Mouse (Mus musculus) ES-E14 (cell line): ENCODE measurements around the gene Avpr2. TPM values are rescaled to one million over a fixed set of nuclear protein-coding genes. Genes with fewer than 3 reads are reported as not detected.

Source experiments
- DNase-seq: peaks from one replicate; pipeline ENCODE4 v3.0.0-alpha.2; 2013; ENCODE audit warnings: low read depth, low spot score
- H3K27ac ChIP-seq: 2 replicates; pipeline ENCODE4 v1.5.1; 2012; ENCODE audit warnings: low read depth, mild to moderate bottlenecking, low read length, moderate library complexity, mixed read lengths; ENCODE audit not compliant: poor library complexity, insufficient read depth, severe bottlenecking
- H3K36me3 ChIP-seq: 2 replicates; pipeline ENCODE4 v1.6.1; 2012; ENCODE audit warnings: mild to moderate bottlenecking, low read length, moderate library complexity, mixed read lengths; ENCODE audit not compliant: control insufficient read depth, poor library complexity, insufficient read depth, severe bottlenecking
- H3K4me1 ChIP-seq, 2 experiments: fragments of 150-350 bp in 1 of 2; sonication (generic) in 1 of 2; 2 replicates each; pipeline ENCODE4 v1.6.1; 2012; ENCODE audit warnings: low read length in 2 of 2, mild to moderate bottlenecking in 1 of 2, mixed read lengths in 1 of 2; ENCODE audit not compliant: control insufficient read depth in 2 of 2, insufficient read depth in 2 of 2, poor library complexity in 1 of 2
- H3K4me3 ChIP-seq, 2 experiments: fragments of 150-350 bp in 1 of 2; sonication (generic) in 1 of 2; 2 replicates each; pipeline ENCODE4 v1.5.1; 2012; ENCODE audit warnings: low read length in 2 of 2, low read depth in 1 of 2, mild to moderate bottlenecking in 1 of 2, mixed read lengths in 1 of 2; ENCODE audit not compliant: insufficient read depth in 1 of 2, poor library complexity in 1 of 2, severe bottlenecking in 1 of 2
- H3K9ac ChIP-seq: 2 replicates; pipeline ENCODE4 v1.6.1; 2012; ENCODE audit warnings: low read depth, mild to moderate bottlenecking, low read length, mixed read lengths; ENCODE audit not compliant: poor library complexity, insufficient read depth, severe bottlenecking
- H3K9me3 ChIP-seq: fragments of 150-350 bp; sonication (generic); 2 replicates; pipeline ENCODE4 v1.6.1; 2012; ENCODE audit warnings: low read depth, mild to moderate bottlenecking, low read length; ENCODE audit not compliant: control insufficient read depth, insufficient read depth
- CHD2 ChIP-seq: IDR thresholded peaks from 2 replicates; pipeline ENCODE4 v1.6.1; 2014; ENCODE audit warnings: mild to moderate bottlenecking, low read depth, low read length, inconsistent platforms
- HCFC1 ChIP-seq: IDR thresholded peaks from 2 replicates; pipeline ENCODE4 v1.6.1; 2012; ENCODE audit warnings: low read length, inconsistent platforms, borderline replicate concordance; ENCODE audit not compliant: insufficient read depth
- MAFK ChIP-seq: IDR thresholded peaks from 2 replicates; pipeline ENCODE4 v1.6.1; 2014; ENCODE audit warnings: mild to moderate bottlenecking, low read depth, low read length, inconsistent platforms; ENCODE audit not compliant: insufficient read depth
- ZC3H11A ChIP-seq: IDR thresholded peaks from 2 replicates; pipeline ENCODE4 v1.6.1; 2012; ENCODE audit warnings: low read depth, mild to moderate bottlenecking, inconsistent platforms, low read length, borderline replicate concordance
- ZNF384 ChIP-seq: IDR thresholded peaks from 2 replicates; pipeline ENCODE4 v1.6.1; 2012; ENCODE audit warnings: low read depth, low read length, inconsistent platforms
- in situ Hi-C, 2 experiments: fragments of 600-800 bp; cut with MboI; formaldehyde crosslinking; loops; one replicate each; pipeline ENCODE4 v1.15.1; 2025; ENCODE audit warnings: low sequenced_read_pairs in 2 of 2, inconsistent platforms in 1 of 2; ENCODE audit not compliant: unreplicated experiment in 2 of 2
- total RNA-seq: library from RNA; depleted of rRNA; stranded (reverse); fragments of 300-350 nt; gene quantifications from 2 replicates; pipeline ENCODE4 v1.2.3, GENCODE M21; 2012; rRNA removed

The Avpr2 gene
- 0.04 and 0.16 TPM in 2 replicates for total RNA-seq

DNA sequence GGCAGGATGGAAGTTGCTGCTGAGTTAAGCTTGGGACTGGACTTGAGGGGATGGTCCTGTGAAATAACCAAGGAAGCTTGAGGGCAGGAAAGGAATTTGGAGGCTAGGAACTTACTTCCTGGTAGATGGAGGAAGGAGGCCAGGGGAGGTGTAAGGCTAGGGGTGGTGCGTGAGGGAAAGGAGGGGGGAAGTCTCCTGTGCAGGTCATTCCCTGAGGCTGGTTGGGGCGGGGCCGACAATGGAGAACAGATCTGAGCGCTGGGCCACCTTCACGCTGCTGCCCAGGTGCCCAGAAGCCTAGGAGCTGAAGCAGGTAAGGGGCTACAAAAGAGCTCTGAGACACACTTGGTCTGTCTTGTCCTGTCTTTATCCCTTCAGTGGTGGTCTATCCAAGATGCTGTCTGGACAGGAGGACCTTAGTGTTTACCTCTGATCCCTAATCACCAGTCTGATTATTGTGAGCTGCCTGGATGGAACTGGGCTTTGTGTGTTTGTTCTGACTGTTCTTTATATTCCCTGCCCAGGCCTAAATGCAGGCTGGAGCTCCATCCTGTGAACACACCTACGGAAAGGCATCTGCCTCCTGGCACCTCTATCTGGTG is at the start of gene Avpr2:
Gene Avpr2, plus strand, starts transcription at position 552 of the 602 bp plus-strand sequence.
- no peak within 1 kb of the TSS for H3K9ac ChIP-seq
- no peak for DNase-seq
- H3K27ac ChIP-seq = no peak within 1 kb of the TSS
- no peak within 1 kb of the TSS for H3K4me3 ChIP-seq
- in situ Hi-C loops = no loop called here
- H3K36me3 ChIP-seq = no peaks in the 10 kb centered on the region
- TF ChIP-seq CHD2 (no peak), ZC3H11A (no peak), ZNF384 (no peak), HCFC1 (no peak), MAFK (no peak)
- no peaks in the 10 kb centered on the region; a peak in 1 of 4 replicates for H3K4me1 ChIP-seq
- no peaks in the 10 kb centered on the region for H3K9me3 ChIP-seq

DNA sequence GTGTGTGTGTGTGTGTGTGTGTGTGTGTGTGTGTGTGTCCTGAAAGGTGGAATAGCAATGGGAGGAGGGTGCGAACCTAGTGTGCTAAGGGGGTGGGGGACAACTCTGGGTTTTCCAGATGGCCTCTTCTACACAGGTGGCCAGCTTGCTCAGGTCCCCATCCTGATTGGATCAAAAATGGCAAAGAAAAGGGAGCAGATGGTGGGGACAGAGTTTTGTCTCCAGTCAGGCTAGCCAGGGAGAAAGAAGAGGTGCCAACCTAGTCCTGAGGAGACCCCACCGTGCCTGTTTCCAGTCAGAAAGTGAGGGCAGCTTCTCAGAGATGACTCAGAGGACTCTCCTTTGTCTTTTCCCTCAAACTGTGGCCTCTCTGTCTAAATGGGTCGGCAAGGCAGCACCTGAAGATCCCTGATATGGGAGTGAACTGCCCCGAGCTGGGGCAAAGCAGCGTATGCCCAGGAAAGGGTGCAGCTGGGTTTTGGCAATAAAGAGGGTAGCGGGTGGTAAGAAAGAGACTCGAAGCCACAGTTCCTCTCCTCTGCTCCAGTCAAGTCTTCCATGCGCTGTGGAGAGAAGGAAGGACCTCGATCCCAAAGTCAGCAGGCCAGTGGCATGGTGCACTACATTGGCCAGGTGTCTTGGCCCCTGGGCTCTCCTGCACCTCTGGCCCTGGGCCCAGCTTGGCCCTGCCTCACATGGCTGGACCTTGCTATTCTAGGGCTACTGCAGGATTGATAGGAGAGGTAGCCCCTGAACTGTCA is 37.4 kb upstream of the Avpr2 start:
- DNase-seq = no peak
- H3K9ac ChIP-seq = no peak overlapping the region
- no peak overlapping the region for H3K27ac ChIP-seq
- H3K9me3 ChIP-seq = no peaks in the 10 kb centered on the region
- TF ChIP-seq CHD2 (no peak), ZNF384 (no peak), ZC3H11A (no peak), MAFK (no peak), HCFC1 (no peak)
- H3K4me3 ChIP-seq = no peak overlapping the region
- H3K4me1 ChIP-seq = no peaks in the 10 kb centered on the region
- no peaks in the 10 kb centered on the region for H3K36me3 ChIP-seq
- in situ Hi-C loops = no loop called here

DNA sequence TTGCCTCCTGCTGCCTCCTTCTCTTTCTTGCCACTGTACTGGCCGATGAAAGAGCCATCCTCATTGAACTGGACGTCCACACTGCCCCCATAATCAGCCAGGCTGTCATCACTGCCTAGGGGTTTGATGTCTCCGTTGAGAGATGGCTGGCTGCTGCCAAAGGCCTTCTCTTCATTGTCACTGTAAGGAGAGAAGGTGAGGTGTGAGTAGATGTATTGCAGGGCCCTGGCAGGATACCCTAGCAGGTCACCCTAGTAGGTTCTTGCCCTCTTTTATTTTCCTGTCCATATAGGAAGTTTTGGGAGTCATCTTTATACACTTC is 36.9 kb upstream of the Avpr2 start:
- DNase-seq = no peak
- TF ChIP-seq MAFK = no peak
- TF ChIP-seq ZC3H11A = no peak
- TF ChIP-seq CHD2 = no peak
- TF ChIP-seq ZNF384 = no peak
- TF ChIP-seq HCFC1 = no peak
- H3K9me3 ChIP-seq = no peaks in the 10 kb centered on the region
- no peak overlapping the region for H3K9ac ChIP-seq
- no peaks in the 10 kb centered on the region for H3K36me3 ChIP-seq
- H3K4me3 ChIP-seq = no peak overlapping the region
- no peaks in the 10 kb centered on the region for H3K4me1 ChIP-seq
- in situ Hi-C loops = no loop called here
- no peak overlapping the region for H3K27ac ChIP-seq

DNA sequence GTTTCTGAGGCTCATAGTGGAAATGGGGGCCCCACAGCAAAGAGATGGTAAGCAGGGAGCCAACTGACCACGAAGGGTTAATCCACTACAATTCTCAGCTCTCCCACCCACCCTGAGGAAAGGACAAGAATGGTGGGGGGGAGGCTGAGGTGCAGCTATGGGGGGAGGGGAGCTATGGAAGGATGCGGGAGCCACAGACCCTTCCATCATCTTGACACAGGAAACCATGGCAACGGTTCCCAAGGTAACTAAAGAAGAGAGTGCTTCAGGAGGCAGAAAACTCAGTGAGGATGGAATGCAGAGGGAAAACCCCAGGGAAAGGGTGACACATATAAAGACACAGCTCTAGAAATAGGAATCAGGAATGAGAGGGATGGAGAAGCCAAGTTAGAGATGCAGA is 27.2 kb upstream of the Avpr2 start:
- H3K27ac ChIP-seq = no peak overlapping the region
- DNase-seq = no peak

More for the DNA sequence above, 27.2 kb upstream of the Avpr2 start:
- H3K4me3 ChIP-seq = no peak overlapping the region
- TF ChIP-seq ZNF384 (no peak), MAFK (no peak), CHD2 (no peak), ZC3H11A (no peak), HCFC1 (no peak)
- in situ Hi-C loops = no loop called here
- H3K9ac ChIP-seq = no peak overlapping the region
- H3K4me1 ChIP-seq = no peaks in the 10 kb centered on the region
- no peaks in the 10 kb centered on the region for H3K9me3 ChIP-seq
- H3K36me3 ChIP-seq = no peaks in the 10 kb centered on the region
